Mouse (Mus musculus): ENCODE measurements around the gene Barx1.

Gene Barx1

DNA sequence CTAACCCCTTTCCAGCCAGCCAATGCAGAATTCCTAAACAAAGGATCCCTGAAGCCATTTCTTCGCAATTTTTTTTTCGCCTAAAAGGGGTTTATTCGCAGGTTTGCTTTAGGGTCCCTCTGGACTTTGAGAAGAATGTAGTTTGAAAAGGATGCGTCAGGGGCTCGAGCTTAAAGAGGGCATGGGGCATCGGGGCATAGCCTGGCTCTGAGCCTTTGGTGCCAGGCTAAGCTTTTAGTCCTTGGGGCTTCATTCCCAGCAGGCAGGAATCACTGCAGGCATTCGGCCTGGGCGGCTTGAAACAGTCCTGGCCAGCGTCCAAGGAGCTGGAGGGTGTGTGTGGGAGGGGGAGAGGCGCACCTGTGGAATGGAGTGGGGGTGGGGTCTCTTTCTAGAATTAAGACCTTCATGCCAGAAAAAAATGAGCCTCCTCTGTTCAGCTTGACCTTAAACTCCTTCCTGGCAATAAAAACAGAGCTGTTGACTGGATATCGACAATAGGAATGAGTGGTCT is 2.5 kb upstream of the Barx1 start:
- DNase-seq (ENCODE audit: low read depth, low spot score) = peak; percentile 32

DNA sequence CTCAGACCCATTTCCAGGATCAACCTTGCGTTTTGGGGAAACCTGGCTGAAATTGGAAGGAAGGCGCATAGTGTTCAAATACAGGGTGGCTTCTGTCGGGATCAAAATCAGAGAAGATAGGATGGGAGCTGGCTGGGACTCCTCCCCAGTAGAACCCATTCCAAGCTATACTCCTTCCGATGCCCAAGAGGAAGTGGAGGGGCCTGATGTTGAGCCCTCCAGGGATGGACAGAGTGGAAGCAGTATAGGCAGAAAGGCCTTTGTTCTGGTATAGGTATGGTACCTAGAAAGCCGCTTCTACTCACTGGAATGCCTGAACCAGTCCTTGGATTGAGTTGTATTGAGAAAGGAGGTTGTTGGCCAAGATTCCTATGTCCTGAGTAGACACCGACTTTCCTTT is 2.1 kb upstream of the Barx1 start:
- no peak for DNase-seq (ENCODE audit: low read depth, low spot score)

DNA sequence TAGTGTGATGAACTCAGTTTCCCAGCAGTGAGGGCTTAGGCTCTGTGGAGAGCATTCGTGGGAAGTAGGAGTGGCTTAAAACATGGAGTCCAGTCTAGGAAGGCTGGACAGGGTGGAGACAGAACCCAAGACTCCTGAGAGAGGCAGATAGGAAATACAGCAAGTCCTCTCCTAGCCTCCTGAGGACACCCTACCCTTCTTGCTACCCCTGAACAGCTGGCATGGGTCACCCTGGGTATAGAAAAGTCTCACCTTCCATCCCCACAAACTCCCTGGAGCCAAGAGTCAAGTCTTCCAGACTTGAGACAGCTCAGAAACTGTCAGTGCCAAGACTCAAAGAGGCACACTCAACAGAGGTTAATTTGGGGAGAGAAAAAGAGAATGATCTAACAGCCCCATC is 1.2 kb upstream of the Barx1 start:
- DNase-seq (ENCODE audit: low read depth, low spot score) = no peak

DNA sequence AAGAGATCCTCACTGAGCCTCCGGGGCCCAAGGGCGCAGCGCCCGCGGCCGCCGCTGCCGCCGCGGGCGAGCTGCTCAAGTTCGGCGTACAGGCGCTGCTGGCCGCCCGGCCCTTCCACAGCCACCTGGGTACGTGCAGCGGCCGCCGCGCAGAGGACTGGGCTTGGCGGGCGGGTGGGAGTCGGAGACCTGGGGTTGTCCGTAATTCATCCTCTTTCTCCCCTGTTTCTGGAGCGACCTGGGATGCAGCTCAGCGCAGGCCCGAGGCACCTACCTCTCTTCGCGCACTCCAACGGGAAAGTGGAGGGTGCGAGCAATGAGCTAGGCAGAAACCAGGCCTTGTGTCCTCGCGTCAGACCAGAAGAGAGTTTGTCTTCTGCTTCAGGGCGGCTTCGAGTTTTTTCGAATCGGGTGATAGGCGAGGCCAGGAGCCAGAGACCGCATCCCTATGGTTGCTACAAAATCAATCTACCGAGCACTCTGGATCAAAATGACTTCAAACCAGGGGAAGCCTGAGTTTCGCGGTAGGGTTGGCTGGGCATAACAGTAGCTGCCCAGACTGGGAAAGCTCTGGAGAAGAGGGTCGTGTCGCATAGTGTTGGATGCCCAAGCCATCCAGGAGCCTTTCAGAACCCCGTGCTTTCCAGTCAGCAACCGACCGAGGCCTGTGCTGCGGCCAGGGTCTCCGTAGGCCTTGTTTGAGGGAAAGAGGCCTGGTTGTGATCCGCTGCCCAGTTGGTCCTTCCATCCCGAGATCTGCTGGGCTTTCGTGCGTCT is 601 bp downstream of the Barx1 start:
- DNase-seq (ENCODE audit: low read depth, low spot score) = peak; percentile 43

DNA sequence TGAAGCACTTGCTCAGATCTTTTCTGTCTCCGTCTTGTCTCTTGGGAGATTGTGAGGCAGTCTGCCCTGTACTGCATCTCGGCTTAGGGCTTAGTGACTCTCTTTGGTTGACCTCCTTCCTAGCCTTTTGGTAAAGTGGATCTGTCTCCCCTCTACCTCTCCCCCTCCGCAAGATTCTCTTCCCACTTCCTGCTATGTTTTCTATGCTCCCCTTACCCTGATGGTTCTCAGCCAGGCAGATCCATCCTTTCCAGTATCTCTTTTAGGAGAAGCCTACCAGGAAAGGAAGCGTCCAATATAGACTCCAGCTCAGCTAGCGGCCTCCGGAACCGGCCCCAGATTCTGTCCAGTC is 1.2 kb downstream of the Barx1 start:
- peak; percentile 19 for DNase-seq (ENCODE audit: low read depth, low spot score)

DNA sequence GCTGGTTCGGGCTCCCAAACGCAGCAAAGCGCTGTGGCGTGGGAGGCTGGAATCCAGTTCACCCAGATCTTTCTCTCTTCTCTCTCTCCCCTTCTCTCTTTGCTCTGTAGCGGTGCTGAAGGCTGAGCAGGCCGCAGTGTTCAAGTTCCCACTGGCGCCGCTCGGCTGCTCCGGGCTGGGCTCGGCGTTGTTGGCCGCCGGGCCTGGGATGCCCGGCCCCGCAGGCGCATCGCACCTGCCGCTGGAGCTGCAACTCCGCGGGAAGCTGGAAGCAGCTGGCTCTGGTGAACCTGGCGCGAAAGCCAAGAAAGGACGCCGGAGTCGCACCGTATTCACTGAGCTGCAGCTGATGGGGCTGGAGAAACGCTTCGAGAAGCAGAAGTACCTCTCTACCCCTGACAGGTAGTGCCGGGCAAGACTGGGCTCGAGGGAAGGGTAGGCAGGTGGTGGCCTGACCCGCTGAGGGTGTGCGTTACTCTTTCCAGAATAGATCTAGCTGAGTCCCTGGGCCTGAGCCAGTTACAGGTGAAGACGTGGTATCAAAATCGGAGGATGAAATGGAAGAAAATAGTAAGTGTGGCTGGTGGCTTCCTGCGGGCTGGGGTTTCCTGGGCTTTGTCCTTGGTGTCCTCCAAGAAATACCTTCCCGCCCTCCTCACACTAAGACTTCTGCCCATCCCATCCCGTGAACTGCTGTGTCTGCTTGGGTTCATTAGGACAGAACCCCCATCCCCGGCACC is 2.3 kb downstream of the Barx1 start:
- DNase-seq (ENCODE audit: low read depth, low spot score) = peak; percentile 42

DNA sequence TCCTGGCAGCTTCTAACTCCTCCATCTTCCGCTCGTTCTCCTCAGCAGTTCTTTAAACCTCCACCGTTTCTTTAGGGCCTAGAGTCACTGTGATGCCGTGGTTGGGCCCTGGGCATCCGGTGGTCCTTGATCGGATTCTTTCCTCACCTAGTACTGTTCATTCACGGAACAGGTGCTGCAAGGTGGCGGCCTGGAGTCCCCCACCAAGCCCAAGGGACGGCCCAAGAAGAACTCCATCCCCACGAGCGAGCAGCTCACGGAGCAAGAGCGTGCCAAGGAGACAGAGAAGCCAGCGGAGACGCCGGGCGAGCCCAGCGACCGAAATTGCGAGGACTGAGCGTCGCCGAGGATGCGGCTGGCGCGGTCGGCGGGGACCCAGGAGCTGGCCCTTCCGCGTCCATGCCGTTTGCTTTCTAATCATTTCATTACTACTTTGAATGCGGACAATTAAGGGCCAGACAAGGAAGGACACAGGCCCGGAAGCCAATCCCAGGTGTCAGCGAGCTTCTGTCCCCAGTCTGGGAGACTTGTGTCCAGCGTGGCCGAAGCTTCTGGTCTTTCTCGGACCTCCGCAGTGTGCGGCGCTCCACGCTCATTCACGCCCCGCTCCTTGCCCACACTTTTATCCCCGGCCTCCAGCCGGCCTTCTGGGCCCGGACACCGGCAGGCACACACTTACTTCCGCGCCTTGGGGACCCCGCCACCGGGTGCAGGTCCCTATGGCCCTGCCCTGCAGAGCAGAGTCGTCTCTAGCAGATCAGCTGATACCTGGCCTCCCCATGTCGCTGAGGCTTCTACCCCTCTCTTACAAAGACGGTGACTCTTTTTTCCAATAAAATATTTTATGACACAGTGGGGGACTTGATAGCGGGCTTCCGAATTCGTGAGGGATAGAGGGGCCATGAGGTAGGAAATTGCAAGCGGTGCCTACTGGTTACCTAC is 3.1 kb downstream of the Barx1 start:
- peak; percentile 12 for DNase-seq (ENCODE audit: low read depth, low spot score)

DNA sequence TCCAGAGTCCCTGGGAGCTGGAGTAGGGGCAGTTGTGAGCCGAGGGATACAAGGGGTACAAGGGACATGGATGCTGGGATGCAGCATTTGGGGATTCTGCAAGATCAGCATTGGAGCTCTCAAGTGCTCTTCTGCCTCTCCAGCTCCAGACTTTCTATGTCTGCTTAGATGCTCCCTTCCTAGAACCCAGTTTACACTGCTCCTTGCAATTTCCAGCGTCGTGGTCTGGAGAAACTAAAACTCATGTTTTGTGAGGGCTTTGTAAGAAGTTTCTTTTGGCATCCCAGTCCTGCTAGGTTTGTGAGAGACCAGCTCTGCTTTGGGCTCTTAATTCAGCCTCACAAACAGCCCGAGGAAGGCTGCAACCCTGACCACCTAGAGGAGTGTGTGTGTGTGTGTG is 4.7 kb downstream of the Barx1 start:
- no peak for DNase-seq (ENCODE audit: low read depth, low spot score)

DNA sequence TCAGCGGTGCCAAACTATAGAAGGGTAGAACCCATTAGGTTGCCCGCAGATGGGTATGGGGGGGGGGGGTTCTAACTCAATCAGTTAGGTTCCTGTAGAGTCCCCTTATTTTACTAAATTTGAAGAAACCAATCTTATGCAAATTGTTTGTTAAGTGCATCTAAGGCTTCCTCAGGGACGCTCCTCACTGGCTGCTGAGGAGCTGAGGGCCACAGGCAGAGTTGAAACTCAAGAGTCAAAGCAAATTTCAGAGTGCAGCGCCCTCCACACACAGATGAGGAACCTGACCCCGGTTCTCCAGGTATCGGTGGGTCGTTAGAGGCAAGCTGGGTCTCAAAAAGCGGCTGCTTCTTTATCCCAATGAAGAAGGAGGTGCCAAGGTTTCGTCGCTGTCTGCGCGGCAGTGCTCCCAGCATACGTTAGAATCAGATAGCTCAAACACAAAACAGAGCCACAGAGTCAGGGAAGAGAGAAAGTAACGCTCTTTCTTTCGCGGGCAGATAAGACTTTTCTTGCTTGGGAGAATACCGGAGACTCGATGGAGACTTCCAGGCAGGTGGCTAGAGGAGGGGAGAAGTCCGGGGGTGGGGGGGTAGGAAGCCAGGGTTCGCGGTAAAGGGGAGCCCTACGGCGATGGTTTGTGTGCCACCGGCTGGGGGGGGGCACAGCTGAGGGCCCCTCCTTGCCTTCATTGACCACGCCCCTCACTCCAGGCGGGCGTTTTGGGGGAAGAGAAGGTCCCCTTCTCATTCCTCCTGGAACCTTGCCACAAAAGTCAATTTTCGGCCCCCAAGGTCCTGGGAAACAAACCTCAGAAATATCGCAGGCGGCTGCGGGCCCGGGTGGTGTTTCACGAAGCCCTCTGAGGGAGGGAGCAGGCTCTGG is 5.5 kb downstream of the Barx1 start:
- peak; percentile 39 for DNase-seq (ENCODE audit: low read depth, low spot score)

DNA sequence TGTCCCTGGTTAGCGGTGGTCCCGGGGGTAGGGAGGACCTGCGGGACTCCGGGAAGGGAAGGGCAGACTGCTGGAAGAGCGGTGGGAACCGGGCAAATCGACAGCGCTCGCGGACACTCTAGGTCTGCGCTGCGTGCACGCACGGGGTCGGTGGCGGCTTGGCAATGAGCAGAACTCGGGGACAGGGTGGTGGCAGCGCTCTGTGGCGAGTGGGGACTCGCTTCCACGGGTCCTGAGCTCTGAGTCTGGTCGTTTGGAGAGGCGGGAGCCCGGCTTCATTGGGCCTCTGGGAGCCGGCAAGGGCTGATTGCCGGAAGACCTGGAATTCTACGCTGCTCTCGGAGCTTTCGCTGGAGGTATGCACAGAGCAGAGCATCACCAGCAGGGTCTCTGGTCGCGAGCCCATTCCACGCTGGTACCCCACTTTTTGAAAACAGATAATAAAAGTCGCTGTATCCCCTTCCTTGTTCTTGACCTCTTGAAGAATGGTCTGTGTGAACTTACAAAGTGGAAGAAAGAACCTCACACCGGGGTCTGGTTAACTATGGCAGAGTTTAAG is 6.3 kb downstream of the Barx1 start:
- peak; percentile 30 for DNase-seq (ENCODE audit: low read depth, low spot score)

DNA sequence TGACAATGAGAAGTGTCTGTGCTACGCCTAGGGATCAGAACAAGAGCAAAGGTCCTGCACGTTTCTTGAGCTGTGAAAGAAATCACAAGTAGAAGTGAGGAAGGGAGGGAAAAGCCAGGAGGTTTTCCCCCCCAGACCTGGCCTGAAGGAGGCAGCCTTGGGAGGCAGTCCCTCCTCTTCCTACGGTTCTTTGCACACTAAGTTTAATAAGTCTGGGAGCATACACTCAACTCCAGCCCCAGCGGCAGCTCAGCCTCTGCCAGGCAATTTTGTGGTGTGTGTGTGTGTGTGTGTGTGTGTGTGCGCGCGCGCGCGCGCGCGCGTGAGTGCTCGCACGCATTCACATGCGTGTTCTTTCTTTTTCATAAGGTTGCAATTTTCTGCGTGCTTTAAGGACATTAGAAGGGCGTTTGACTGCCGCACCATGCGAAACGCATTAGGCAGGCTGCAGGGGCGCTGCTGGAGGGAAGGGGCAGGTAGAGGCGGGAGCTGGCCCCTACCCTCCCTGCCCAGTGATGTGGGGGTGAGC is 9.6 kb downstream of the Barx1 start:
- DNase-seq (ENCODE audit: low read depth, low spot score) = peak; percentile 27

DNA sequence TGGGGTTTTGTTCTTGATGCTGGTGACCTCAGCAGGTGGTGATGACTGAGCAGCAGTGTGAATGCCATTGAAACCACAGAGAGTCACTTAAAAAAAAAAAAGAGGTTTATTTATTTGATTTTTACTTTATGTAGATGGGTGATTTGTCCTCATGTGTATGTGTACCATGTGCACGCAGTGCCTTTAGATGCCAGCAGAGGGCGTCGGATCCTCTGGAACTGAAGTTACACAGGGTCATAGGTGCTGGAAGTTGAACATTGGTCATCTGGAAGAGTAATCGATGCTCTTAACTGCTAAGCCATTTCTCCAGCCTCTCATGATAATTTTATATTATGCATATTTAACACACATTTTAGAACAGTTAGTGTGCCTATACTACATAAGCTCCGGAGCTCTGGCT is 11.8 kb downstream of the Barx1 start:
- DNase-seq (ENCODE audit: low read depth, low spot score) = peak; percentile 33

DNA sequence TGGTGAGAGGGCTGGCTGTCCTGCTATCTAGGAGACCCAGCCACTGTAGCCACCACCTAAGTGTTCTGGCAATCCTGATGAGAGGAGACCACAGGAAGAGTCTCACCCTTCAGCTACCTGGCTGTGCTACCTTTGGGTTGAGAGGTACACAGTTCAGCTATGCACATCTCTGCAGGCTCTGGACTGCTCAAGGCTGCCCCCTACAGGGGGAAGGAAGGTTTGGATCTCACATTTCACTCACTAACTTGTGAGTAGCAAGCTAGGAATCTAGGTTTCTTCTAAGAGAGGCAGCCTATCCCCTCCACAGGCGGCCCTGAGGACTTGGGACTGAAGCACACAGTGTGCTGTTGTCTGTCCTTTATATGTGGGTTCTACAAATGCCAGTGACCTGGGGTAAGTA is 16.6 kb downstream of the Barx1 start:
- peak; percentile 58 for DNase-seq (ENCODE audit: low read depth, low spot score)

DNA sequence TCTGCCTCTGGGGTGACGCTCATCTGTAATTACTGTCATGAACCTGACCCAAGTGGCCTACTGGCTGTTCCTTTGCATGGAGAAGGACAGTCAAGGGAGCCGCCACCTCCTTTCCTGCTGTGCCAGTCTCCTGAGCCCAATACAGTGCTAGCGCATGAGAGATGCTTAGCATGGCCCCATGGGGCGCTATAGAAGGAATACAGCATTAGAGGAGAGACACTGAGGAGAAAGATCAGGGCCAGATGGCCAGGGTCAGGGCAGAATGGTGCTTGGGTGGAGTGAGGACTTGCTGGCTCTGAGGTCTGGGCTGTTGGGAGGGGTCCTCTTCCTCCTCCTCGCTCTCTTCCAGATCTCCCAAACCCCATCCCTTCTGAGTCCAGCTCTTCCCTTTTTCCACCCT is 23.9 kb downstream of the Barx1 start:
- peak; percentile 11 for DNase-seq (ENCODE audit: low read depth, low spot score)

DNA sequence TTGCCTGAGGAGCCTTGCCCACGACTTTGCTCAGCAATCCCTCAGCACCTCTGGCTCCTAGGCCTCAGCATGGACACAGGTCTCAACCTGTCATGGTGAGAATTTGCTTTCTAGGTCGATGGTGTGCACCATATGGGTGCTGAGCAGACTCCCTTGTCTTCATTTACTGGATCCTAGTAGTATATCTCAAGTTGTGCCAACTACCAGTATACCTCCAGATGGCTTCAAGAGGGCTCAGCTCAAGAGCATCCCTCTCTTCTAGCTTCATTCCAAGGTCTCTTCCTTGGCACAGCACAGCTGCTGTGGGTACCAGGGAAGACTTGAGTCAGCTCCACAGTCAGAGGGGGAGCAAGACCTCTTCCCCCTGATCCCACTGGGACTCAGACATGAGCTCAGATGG is 29.2 kb downstream of the Barx1 start:
- no peak for DNase-seq (ENCODE audit: low read depth, low spot score)

DNA sequence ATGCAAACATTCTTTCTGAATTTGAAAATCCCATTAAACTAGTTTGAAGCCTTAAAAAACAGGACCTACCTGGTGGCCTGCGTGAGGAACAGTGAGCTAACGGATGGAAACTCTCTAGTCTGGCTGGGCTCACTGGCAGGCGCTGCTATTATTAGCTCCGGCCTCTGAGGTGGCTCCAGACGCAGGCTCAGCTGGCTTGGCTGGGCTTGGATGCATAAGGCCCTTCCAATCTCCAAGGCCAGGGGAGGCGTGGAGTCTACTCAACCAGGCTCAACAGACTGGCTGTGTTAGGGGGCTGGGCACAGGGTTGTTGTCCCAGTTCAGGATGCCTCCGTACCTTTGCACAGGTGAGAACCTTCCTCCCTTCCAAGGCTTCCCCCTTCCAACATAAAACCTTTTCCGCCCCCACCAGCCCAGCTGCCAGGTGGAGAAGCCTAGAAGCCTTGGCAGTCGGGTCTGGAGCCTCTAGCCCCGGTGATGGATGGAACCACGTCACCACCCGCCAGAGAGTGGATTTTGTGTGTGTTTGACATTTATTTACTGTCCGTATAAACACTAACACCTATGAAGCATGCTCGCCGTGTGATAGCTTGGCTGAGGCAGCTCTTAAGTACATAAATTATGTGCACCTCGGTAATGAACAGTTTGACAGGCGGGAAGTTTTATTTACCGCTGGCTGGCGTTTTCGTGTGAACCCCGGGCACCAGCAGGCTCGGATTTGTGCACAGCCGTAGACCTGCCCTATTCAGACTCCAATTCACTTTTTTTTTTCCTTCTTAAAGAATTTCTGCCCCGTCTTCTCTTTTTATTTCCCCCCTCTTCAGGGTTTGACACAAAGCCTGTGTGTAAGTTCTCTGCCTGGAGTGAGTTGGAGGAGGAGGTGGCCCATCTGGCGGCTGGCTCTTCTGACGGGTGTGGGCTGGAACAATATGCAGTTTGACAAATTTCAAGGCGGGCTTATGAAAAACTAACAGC is 31.6 kb downstream of the Barx1 start:
- no peak for DNase-seq (ENCODE audit: low read depth, low spot score)

DNA sequence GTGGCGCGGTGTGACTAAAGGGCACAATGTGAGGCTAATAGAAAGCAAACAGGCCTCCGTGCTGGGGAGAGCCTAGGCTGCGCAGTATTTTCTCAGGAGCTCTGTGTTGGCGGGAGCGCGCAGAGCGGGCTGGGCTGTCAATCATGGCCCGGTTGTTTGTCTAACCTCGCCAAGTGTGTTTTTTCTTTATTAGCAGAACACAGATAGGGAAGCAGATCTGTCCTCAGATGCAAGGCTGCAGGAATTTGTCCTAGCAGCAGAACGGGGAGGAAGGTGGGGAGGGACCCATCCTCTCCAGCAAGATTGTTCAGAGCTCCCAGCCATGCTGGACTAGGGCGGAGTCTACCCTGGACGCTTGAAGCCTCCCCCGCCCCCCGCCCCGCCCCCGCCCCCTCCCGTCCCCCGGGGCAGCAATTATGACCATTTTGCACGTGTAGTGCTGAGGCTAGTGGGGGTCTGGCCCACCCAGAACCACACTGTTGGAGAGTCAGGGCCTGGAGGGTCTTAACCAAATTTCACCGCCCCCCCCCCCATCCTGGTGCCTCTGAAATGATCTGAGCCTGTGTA is 43.7 kb downstream of the Barx1 start:
- no peak for DNase-seq (ENCODE audit: low read depth, low spot score)

DNA sequence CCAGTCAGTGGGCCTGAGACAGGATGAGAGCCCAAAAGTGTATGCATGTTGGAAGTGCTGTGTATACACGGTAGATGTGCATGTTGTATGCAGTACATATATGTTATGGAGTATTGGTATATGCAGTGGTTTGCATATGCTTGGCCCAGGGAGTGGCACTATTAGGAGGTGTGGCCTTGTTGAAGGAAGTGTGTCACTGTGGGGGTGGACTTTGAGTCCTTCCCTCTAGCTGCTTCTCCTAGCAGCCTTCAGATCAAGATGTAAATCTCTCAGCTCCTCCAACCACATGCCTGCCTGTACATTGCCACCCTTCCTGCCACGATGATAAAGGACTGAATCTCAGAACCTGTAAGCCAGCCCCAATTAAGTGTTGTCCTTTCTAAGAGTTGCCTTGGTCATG is 49.9 kb downstream of the Barx1 start:
- no peak for DNase-seq (ENCODE audit: low read depth, low spot score)

DNA sequence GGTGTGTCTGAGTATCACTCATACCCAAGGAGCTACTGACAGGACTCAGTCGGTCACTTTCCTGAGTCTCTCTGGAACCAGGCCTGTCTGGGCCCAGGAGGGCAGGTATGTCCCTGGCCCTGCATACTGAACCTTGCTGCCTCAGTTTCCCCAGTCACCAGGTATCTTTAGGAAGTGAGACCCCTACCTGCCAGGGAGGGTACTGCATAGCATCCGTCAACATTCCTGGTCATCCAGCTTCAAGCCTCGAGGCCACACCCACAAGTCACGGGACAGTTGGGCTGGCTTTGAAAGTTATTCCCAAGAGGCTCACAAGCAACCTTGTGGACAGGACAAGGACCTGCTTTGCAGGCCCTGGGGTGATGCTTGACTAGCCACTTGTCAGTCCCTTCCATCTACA is 53.3 kb downstream of the Barx1 start:
- peak; percentile 63 for DNase-seq (ENCODE audit: low read depth, low spot score)

Data from ES-CJ7 (cell line).